Mouse (Mus musculus): ENCODE data around the gene Eno2. TPM values are rescaled to one million over a fixed set of nuclear protein-coding genes. Genes with fewer than 3 reads are reported as not detected.

Gene Eno2
- total and polyA plus RNA-seq, 3 experiments = 20.8 to 24.6 (median 23.6) TPM

GRCm38 (mm10) chr6:124817971-124818370, 48.5 kb upstream of the Eno2 start:
- Histone ChIP-seq H3K36me3 (replicated peaks in 1 of 2; ENCODE audit: control insufficient read depth in 1 of 2, insufficient read depth in 1 of 2, low read length in 1 of 2) (peaks cover 76 to 86% of the 10 kb centered on the region in 2 experiments), H3K4me1 (ENCODE audit: control insufficient read depth in 1 of 2, insufficient read depth in 2 of 2) (peaks cover 5 to 8% of the 10 kb centered on the region in 2 experiments), H3K4me3 (replicated peaks in 1 of 3; ENCODE audit: low read depth in 2 of 3, low read length in 2 of 3, poor library complexity in 1 of 3) (no peak overlapping the region), H3K9ac (ENCODE audit: insufficient read depth, low read depth) (no peak overlapping the region), H3K9me3 (replicated peaks; ENCODE audit: low read length) (no peaks in the 10 kb centered on the region), H3K79me2 (replicated peaks; ENCODE audit: control insufficient read depth, extremely low read depth, insufficient read depth, poor library complexity, severe bottlenecking) (peaks cover 10% of the 10 kb centered on the region), H3K27ac (ENCODE audit: insufficient read depth, low read depth) (no peak overlapping the region), H3K27me3 (replicated peaks) (no peaks in the 10 kb centered on the region), H3K4me2 (ENCODE audit: insufficient read depth, low read depth, poor library complexity, severe bottlenecking) (no peak overlapping the region)
- in situ Hi-C loops (cut with MboI; ENCODE audit: low pct_ligation_motif_present, low pct_unique_long_range_greater_than_20kb, low sequenced_read_pairs) = no loop called here
- TF ChIP-seq USF2 (conservative IDR thresholded peaks at IDR 0.05; ENCODE audit: low read depth, low read length) = no peak
- TF ChIP-seq CTCF (conservative IDR thresholded peaks at IDR 0.05 in 1 of 2, IDR thresholded peaks at IDR 0.05 in 1 of 2; ENCODE audit: low read depth in 2 of 2, low read length in 2 of 2) = no peak
- no peak for TF ChIP-seq MXI1 (IDR thresholded peaks at IDR 0.05; ENCODE audit: low read depth, low read length)
- TF ChIP-seq HCFC1 (IDR thresholded peaks at IDR 0.05; ENCODE audit: low read depth, low read length) = no peak
- TF ChIP-seq BHLHE40 (IDR thresholded peaks at IDR 0.05; ENCODE audit: low read depth, low read length) = no peak
- TF ChIP-seq RAD21 (IDR thresholded peaks at IDR 0.05; ENCODE audit: low read depth, low read length) = no peak
- TF ChIP-seq CHD1 (IDR thresholded peaks at IDR 0.05; ENCODE audit: low read depth, low read length) = no peak
- no peak for TF ChIP-seq MAX (IDR thresholded peaks at IDR 0.05; ENCODE audit: low read length)
- TF ChIP-seq POLR2A (IDR thresholded peaks at IDR 0.05; ENCODE audit: low read depth, low read length) = no peak
- TF ChIP-seq MAFK (IDR thresholded peaks at IDR 0.05; ENCODE audit: insufficient replicate concordance, low read length) = no peak
- TF ChIP-seq JUND (conservative IDR thresholded peaks at IDR 0.05; ENCODE audit: low read depth, low read length) = no peak
- no peak for TF ChIP-seq MAZ (IDR thresholded peaks at IDR 0.05; ENCODE audit: low read depth, low read length)
- TF ChIP-seq JUN (IDR thresholded peaks at IDR 0.05; ENCODE audit: insufficient read depth, low read depth, low read length) = no peak
- no peak for TF ChIP-seq ZC3H11A (IDR thresholded peaks at IDR 0.05; ENCODE audit: low read depth, low read length)
- no peak for TF ChIP-seq POLR2AphosphoS2 (IDR thresholded peaks at IDR 0.05; ENCODE audit: low read depth, low read length)
- no peak for TF ChIP-seq GABPA (IDR thresholded peaks at IDR 0.05; ENCODE audit: insufficient replicate concordance, low read depth, low read length)
- no peak for TF ChIP-seq NRF1 (IDR thresholded peaks at IDR 0.05; ENCODE audit: low read depth, low read length)
- TF ChIP-seq PAX5 (IDR thresholded peaks at IDR 0.05; ENCODE audit: low read length) = no peak
- dilution Hi-C loops (cut with MboI; ENCODE audit: extremely low pct_ligation_motif_present, extremely low pct_unique_long_range_greater_than_20kb, low sequenced_read_pairs) = no loop called here
- DNase-seq (ENCODE audit: extremely low read depth) = no peak

GRCm38 (mm10) chr6:124817563-124817962, 48.1 kb upstream of the Eno2 start:
- TF ChIP-seq CHD2 (IDR thresholded peaks at IDR 0.05; ENCODE audit: low read length) (no peak), MAX (IDR thresholded peaks at IDR 0.05; ENCODE audit: low read length) (no peak), IRF4 (IDR thresholded peaks at IDR 0.05; ENCODE audit: low read depth, low read length) (no peak), JUN (IDR thresholded peaks at IDR 0.05; ENCODE audit: insufficient read depth, low read depth, low read length) (no peak), E2F4 (IDR thresholded peaks at IDR 0.05; ENCODE audit: insufficient replicate concordance, low read depth, low read length) (no peak), MAZ (IDR thresholded peaks at IDR 0.05; ENCODE audit: low read depth, low read length) (no peak), SIN3A (IDR thresholded peaks at IDR 0.05; ENCODE audit: low read length) (no peak), POLR2AphosphoS2 (IDR thresholded peaks at IDR 0.05; ENCODE audit: low read depth, low read length) (no peak), GABPA (IDR thresholded peaks at IDR 0.05; ENCODE audit: insufficient replicate concordance, low read depth, low read length) (no peak), NRF1 (IDR thresholded peaks at IDR 0.05; ENCODE audit: low read depth, low read length) (no peak), CHD1 (IDR thresholded peaks at IDR 0.05; ENCODE audit: low read depth, low read length) (no peak), CTCF (conservative IDR thresholded peaks at IDR 0.05 in 1 of 2, IDR thresholded peaks at IDR 0.05 in 1 of 2; ENCODE audit: low read depth in 2 of 2, low read length in 2 of 2) (no peak), ZNF384 (IDR thresholded peaks at IDR 0.05; ENCODE audit: low read depth, low read length) (no peak), MYC (IDR thresholded peaks at IDR 0.05; ENCODE audit: low read depth, low read length) (no peak), ZMIZ1 (IDR thresholded peaks at IDR 0.05; ENCODE audit: low read depth, low read length) (no peak), POLR2A (IDR thresholded peaks at IDR 0.05; ENCODE audit: low read depth, low read length) (no peak), ETS1 (conservative IDR thresholded peaks at IDR 0.05; ENCODE audit: low read depth, low read length) (no peak), SMC3 (IDR thresholded peaks at IDR 0.05; ENCODE audit: low read depth, low read length) (no peak), MXI1 (IDR thresholded peaks at IDR 0.05; ENCODE audit: low read depth, low read length) (no peak), ZC3H11A (IDR thresholded peaks at IDR 0.05; ENCODE audit: low read depth, low read length) (no peak)
- Histone ChIP-seq H3K4me2 (ENCODE audit: insufficient read depth, low read depth, poor library complexity, severe bottlenecking) (no peak overlapping the region), H3K9me3 (replicated peaks; ENCODE audit: low read length) (no peaks in the 10 kb centered on the region), H3K4me3 (replicated peaks in 1 of 3; ENCODE audit: low read depth in 2 of 3, low read length in 2 of 3, poor library complexity in 1 of 3) (no peak overlapping the region), H3K79me2 (replicated peaks; ENCODE audit: control insufficient read depth, extremely low read depth, insufficient read depth, poor library complexity, severe bottlenecking) (peaks cover 14% of the 10 kb centered on the region), H3K4me1 (ENCODE audit: control insufficient read depth in 1 of 2, insufficient read depth in 2 of 2) (peaks cover 5 to 10% of the 10 kb centered on the region in 2 experiments), H3K9ac (ENCODE audit: insufficient read depth, low read depth) (no peak overlapping the region), H3K27ac (ENCODE audit: insufficient read depth, low read depth) (no peak overlapping the region), H3K36me3 (replicated peaks in 1 of 2; ENCODE audit: control insufficient read depth in 1 of 2, insufficient read depth in 1 of 2, low read length in 1 of 2) (peaks cover 72 to 84% of the 10 kb centered on the region in 2 experiments), H3K27me3 (replicated peaks) (no peaks in the 10 kb centered on the region)
- no peak for DNase-seq (ENCODE audit: extremely low read depth)
- dilution Hi-C loops (cut with MboI; ENCODE audit: extremely low pct_ligation_motif_present, extremely low pct_unique_long_range_greater_than_20kb, low sequenced_read_pairs) = no loop called here
- in situ Hi-C loops (cut with MboI; ENCODE audit: low pct_ligation_motif_present, low pct_unique_long_range_greater_than_20kb, low sequenced_read_pairs) = no loop called here
